Mouse (Mus musculus) olfactory bulb, adult 2 months (tissue): ENCODE data around the gene Notch1.

Source experiments
- CTCF ChIP-seq: fragments of 200-500 bp; IDR thresholded peaks from 2 replicates; pipeline ENCODE4 v1.5.1; 2012; ENCODE audit warnings: low read depth, mild to moderate bottlenecking, low read length, moderate library complexity; ENCODE audit not compliant: insufficient read depth
- POLR2A ChIP-seq: fragments of 200-500 bp; IDR thresholded peaks from 2 replicates; pipeline ENCODE4 v1.6.1; 2012; ENCODE audit warnings: mild to moderate bottlenecking, low read depth, low read length, moderate library complexity; ENCODE audit not compliant: insufficient read depth

GRCm38 (mm10) chr2:26437221-26437620 lies 79.2 kb downstream of the Notch1 start:
- no peak for TF ChIP-seq POLR2A
- TF ChIP-seq CTCF: no peak
